Mouse (Mus musculus): ENCODE results near the gene Zp1.
A peak's percentile ranks its signal among the peaks of the same experiment; 100 is the strongest.

Gene Zp1

GRCm38 (mm10) chr19:10878201-10878837 is 42.1 kb downstream of the Zp1 start:
- DNase-seq (ENCODE audit: low spot score in 2 of 2): peak in 1 of 2 experiments; percentile 31

GRCm38 (mm10) chr19:10871328-10871961 is 49.0 kb downstream of the Zp1 start:
- no peak for DNase-seq (ENCODE audit: low spot score in 2 of 2)

DNA sequence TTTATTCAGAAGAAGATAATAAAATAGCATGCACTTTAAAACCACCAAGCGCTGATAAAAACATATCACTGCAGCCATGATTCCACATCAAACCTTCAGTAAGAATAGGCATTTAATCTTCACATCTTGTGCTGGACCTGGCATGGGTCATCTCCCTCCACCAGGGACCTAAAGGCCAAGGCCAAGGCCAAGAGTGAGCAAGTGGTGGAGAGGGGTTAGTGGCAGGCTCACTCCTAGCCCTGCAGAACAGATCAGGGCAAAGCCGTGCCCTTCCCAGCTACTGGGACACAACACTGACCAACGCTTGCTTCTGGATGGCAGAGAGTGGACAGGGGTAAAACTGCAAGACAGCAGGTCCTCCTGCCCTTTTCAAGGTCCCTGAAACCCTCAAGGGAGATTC is 49.8 kb downstream of the Zp1 start:
- no peak for DNase-seq (ENCODE audit: low spot score in 2 of 2)

- no peak for DNase-seq (ENCODE audit: low spot score in 2 of 2)
Measured at GRCm38 (mm10) chr19:10869886-10870527, 50.4 kb downstream of the Zp1 start, which contains the start of gene Tmem132a. Gene Tmem132a, minus strand, starts transcription at chr19:10869940.

DNA sequence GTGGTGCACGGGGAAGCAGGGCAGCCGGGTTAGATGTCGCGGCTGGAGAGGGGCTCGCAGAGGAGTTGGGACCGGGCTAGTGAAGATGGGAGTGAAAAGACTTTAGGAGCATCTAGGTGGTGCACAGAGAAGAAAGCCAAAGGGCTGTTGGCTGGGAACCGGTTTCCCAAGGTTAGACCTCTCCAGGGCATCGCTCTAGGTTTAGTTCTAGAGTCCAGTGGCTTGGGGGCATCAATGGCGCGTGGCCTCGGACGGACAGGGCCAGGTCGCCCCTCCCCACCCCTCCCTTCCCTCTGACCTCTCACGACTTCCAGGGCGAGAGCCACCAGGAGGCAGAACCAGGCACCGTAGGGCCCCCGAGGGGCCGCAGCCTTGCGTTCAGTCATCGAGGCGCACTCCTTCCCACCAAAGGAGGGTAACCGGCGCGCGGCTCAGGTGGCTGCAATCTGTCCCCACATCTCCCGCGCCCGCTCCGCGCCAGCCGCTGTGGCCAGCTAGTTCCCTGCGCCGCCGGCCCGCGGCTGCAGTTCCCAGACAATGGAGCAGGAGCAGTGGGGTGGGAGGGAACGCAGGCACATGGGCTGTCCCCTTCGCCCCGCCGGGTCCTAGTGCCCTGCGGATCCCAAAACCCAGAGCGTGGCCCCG is 51.1 kb downstream of the Zp1 start:
- peak; percentile 49 to 86 for DNase-seq (ENCODE audit: low spot score in 2 of 2)

DNA sequence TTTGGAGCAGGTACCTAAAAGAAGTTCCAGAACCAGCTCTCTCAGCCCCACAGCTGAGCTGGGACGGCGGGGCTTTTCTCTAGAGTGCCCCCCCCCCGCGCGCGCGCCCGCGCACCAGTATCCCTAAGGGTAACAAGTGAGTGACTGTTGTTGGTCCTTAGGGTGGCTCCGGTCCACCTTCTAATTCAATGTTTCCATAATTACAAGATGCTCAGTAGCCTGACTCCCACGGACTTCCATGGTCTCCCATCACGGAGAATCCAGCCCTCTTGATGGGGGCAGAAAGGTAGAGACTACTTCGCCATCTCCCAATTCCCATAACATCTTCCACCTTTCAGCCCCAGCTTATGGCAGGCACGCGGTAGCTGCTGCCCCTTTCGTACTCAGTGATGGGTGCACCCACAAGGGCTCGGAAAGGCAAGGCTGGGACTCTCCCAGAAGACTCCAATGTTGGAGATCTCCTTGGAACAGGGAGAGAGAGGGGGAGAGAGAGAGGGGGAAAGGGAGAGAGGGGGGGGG is 51.8 kb downstream of the Zp1 start:
- no peak for DNase-seq (ENCODE audit: low spot score in 2 of 2)

DNA sequence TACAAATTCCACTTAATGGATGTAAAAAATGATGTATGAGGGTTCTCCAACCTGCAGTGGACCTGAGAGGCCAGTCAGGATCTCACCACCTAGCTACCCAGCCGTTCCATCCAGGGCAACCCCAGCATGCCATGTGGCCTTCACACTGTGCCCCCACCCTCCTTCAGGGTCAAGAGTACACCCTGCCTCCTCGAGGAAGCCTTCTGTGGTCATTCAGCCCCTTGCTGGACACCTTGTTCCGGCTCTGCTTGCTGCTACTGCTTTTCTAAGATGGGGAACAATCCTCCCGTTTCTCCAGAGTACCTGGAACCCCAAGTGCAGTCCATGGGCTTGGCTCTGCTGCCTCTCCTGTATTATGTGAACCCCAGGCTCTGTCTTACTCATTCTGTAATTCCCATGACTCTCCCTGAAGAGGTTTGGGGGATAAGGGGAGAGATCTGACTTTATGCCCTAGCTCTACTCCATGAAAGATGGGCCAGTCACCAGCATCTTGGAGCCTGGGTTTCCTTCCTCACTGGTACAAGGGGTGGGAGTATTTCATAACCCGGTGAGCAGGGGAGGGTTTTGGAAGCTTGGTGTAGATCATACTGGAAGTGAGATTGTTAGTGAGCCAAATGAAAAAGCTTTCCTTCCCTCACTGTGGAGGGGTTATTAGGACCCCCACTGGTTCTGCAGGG is 52.3 kb downstream of the Zp1 start:
- DNase-seq (ENCODE audit: low spot score in 2 of 2): no peak

GRCm38 (mm10) chr19:10866351-10866750 is 54.1 kb downstream of the Zp1 start:
- DNase-seq (ENCODE audit: low spot score in 2 of 2): no peak
